Mouse (Mus musculus): ENCODE data around the gene Sumf2.

The Sumf2 gene

GRCm38 (mm10) chr5:129907775-129908174 is 61.0 kb downstream of the Sumf2 start:
- DNase-seq (ENCODE audit: extremely low read depth, low read depth, low spot score): no peak

- DNase-seq (ENCODE audit: extremely low read depth, low read depth, low spot score): no peak
Measured at GRCm38 (mm10) chr5:129908242-129908965, 61.6 kb downstream of the Sumf2 start, which contains the start of gene Nupr1l. Gene Nupr1l (plus strand): TSS chr5:129908540.

- DNase-seq (ENCODE audit: extremely low read depth, low read depth, low spot score): no peak
Measured at GRCm38 (mm10) chr5:129909147-129909546, 62.4 kb downstream of the Sumf2 start.

GRCm38 (mm10) chr5:129909591-129909990 is 62.8 kb downstream of the Sumf2 start:
- no peak for DNase-seq (ENCODE audit: extremely low read depth, low read depth, low spot score)
